Mouse (Mus musculus): ENCODE data around the gene Ube2e3.

GRCm38 (mm10) chr2:78858628-78859027 lies 9.3 kb upstream of the Ube2e3 start:
- TF ChIP-seq CTCF (IDR thresholded peaks at IDR 0.05; ENCODE audit: low read depth, low read length) = no peak
- TF ChIP-seq GATA1 (IDR thresholded peaks at IDR 0.05; ENCODE audit: borderline replicate concordance, low read length) = no peak
- no peak for TF ChIP-seq POLR2AphosphoS5 (IDR thresholded peaks at IDR 0.05; ENCODE audit: insufficient replicate concordance, low read depth, low read length)
- no peak for TF ChIP-seq GATA2 (IDR thresholded peaks at IDR 0.05; ENCODE audit: borderline replicate concordance, low read depth, low read length)
- TF ChIP-seq TAL1 (conservative IDR thresholded peaks at IDR 0.05; ENCODE audit: low read depth, low read length) = no peak

Measured in G1E (cell line).